Mouse (Mus musculus): ENCODE data around the gene Lzts2. TPM values are rescaled to one million over a fixed set of nuclear protein-coding genes. Genes with fewer than 3 reads are reported as not detected.
A peak's percentile ranks its signal among the peaks of the same experiment; 100 is the strongest.

The Lzts2 gene
- polyA plus RNA-seq, 1 experiment, result 39.9 TPM

- DNase-seq (ENCODE audit: low read depth), result no peak
- TF ChIP-seq POLR2A (IDR thresholded peaks at IDR 0.05; ENCODE audit: borderline replicate concordance, extremely low read depth, insufficient read depth, insufficient read length, poor library complexity, severe bottlenecking) (no peak), CTCF (IDR thresholded peaks at IDR 0.05; ENCODE audit: borderline replicate concordance, extremely low read depth, insufficient read depth, insufficient read length) (no peak)
Measured at GRCm38 (mm10) chr19:45044389-45044927, 30.2 kb downstream of the Lzts2 start.

GRCm38 (mm10) chr19:45045236-45045635 is 31.0 kb downstream of the Lzts2 start:
- no peak for DNase-seq (ENCODE audit: low read depth)
- TF ChIP-seq POLR2A (IDR thresholded peaks at IDR 0.05; ENCODE audit: borderline replicate concordance, extremely low read depth, insufficient read depth, insufficient read length, poor library complexity, severe bottlenecking) (no peak), CTCF (IDR thresholded peaks at IDR 0.05; ENCODE audit: borderline replicate concordance, extremely low read depth, insufficient read depth, insufficient read length) (no peak)

- no peak for DNase-seq (ENCODE audit: low read depth)
- no peak for TF ChIP-seq CTCF (IDR thresholded peaks at IDR 0.05; ENCODE audit: borderline replicate concordance, extremely low read depth, insufficient read depth, insufficient read length)
- TF ChIP-seq POLR2A (IDR thresholded peaks at IDR 0.05; ENCODE audit: borderline replicate concordance, extremely low read depth, insufficient read depth, insufficient read length, poor library complexity, severe bottlenecking), result no peak
Measured at GRCm38 (mm10) chr19:45045651-45046050, 31.4 kb downstream of the Lzts2 start, which contains the start of gene Pdzd7. TSS of gene Pdzd7 (minus strand) at chr19:45045717.

- TF ChIP-seq POLR2A (IDR thresholded peaks at IDR 0.05; ENCODE audit: borderline replicate concordance, extremely low read depth, insufficient read depth, insufficient read length, poor library complexity, severe bottlenecking), result no peak
- peak; percentile 93 for DNase-seq (ENCODE audit: low read depth)
Measured at GRCm38 (mm10) chr19:45046523-45047321, 32.5 kb downstream of the Lzts2 start.

DNA sequence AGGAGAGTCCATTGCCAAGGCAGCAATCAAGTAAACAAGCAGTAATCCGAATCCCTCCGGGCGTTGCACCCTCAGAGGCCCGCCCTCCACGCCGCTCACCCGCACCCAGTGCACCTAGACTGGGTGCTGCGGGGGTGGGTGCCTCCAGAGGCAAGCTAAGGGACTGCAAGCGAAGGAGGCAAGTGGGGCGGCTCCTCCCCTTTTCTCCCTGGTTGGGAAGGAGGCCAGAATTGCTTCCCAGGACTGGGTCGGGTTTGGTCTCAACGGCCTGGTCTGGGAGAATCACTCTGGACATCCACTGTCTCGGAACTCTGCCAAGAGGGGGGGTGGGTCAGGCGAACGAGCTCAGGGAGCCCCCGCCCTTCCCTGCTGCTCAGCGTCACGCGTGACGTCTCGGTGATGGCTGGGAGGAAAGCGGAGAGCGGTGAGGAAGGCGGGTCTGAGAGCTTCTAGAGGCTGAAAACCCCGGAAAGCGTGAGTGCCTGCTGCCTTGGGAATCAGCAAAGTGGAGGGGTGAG is 33.3 kb downstream of the Lzts2 start, which contains the start of gene Sfxn3:
Gene Sfxn3 (plus strand): TSS at position 87 of the 518 bp plus-strand sequence.
- TF ChIP-seq POLR2A (IDR thresholded peaks at IDR 0.05; ENCODE audit: borderline replicate concordance, extremely low read depth, insufficient read depth, insufficient read length, poor library complexity, severe bottlenecking), result peak; percentile 50; the same call in 1 of the 2 replicates
- TF ChIP-seq CTCF (IDR thresholded peaks at IDR 0.05; ENCODE audit: borderline replicate concordance, extremely low read depth, insufficient read depth, insufficient read length), result peak; percentile 72
- DNase-seq (ENCODE audit: low read depth), result peak; percentile 95

DNA sequence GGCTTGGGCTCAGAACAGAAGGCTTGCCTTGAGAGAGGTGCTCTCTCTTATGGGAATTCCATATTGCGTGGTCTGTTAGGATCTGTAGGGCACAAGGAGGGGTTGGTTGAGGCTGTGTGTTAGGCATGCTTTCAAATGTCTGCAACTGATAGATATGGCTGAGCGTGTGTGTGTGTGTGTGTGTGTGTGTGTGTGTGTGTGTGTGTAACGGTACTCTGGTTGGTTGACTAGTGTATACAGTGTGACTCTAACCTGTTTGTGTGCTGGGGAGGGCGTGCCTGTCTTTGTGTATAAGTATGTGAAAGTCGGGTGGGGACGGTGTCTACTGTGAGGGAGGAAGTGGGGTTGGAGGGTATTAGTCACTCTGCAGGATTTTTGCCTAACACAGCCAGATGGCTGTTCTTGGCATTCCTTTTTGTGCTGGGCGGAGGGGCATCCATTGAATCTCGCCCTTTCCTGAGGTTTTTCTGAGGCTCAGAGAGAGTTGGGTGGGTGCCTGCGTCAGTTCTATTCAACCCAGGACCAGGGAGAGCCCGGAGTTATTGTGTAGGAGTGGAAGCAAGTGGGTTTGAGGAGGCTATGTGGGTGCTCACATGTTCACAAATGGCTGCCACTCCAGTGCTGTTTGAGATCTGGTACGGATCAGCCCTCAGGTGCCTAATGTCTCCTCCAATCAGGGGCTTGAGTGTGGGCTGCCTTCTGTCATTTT is 33.9 kb downstream of the Lzts2 start:
- DNase-seq (ENCODE audit: low read depth), result peak; percentile 70

DNA sequence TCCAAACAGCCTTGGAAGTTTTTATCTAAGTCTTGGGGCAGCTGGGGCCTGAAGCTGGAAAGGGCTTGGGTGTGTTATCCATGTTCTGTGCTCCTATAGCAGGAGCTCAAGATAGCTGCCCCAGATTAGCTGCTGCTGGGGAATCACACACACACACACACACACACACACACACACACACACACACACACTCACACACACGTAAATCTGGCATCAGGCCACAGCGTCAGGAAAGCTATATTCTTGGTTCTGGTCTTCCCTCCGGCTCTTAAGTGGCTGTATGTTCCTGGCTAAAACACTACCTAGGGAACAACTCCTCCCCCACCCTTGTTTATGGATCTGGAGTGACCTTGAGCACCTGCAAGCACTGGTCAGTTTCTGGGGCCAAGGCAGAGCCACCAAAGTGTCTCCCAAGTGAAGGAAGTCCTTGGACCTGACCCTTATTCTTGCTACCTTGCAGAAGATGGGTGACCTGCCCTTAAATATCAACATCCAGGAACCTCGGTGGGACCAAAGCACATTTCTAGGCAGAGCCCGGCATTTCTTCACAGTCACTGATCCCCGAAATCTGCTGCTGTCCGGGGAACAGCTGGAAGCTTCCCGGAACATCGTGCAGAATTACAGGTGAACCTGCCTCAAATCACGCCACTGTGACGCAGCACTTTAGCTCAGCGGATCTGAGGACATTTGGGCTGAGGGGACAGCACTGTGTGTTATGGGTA is 34.6 kb downstream of the Lzts2 start:
- no peak for DNase-seq (ENCODE audit: low read depth)
- TF ChIP-seq CTCF (IDR thresholded peaks at IDR 0.05; ENCODE audit: borderline replicate concordance, extremely low read depth, insufficient read depth, insufficient read length) (no peak), POLR2A (IDR thresholded peaks at IDR 0.05; ENCODE audit: borderline replicate concordance, extremely low read depth, insufficient read depth, insufficient read length, poor library complexity, severe bottlenecking) (no peak)

More for the DNA sequence above, 33.9 kb downstream of the Lzts2 start:
- TF ChIP-seq CTCF (IDR thresholded peaks at IDR 0.05; ENCODE audit: borderline replicate concordance, extremely low read depth, insufficient read depth, insufficient read length), result no peak
- no peak for TF ChIP-seq POLR2A (IDR thresholded peaks at IDR 0.05; ENCODE audit: borderline replicate concordance, extremely low read depth, insufficient read depth, insufficient read length, poor library complexity, severe bottlenecking)

DNA sequence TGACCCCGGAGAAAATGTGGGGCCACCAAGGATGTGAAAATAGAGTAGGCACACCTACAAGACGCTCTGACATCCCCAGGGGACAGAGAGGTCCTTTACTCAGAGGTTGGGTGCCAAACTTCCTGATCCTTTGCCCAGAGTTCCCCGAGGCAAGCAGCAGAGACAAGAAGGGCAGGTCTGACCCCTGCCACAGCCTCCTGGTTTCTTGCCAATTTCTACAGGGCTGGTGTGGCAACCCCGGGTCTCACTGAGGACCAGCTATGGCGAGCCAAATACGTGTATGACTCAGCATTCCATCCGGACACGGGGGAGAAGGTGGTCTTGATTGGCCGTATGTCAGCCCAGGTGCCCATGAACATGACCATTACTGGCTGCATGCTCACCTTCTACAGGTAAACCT is 35.3 kb downstream of the Lzts2 start:
- no peak for TF ChIP-seq POLR2A (IDR thresholded peaks at IDR 0.05; ENCODE audit: borderline replicate concordance, extremely low read depth, insufficient read depth, insufficient read length, poor library complexity, severe bottlenecking)
- TF ChIP-seq CTCF (IDR thresholded peaks at IDR 0.05; ENCODE audit: borderline replicate concordance, extremely low read depth, insufficient read depth, insufficient read length), result no peak
- no peak for DNase-seq (ENCODE audit: low read depth)

- TF ChIP-seq CTCF (IDR thresholded peaks at IDR 0.05; ENCODE audit: borderline replicate concordance, extremely low read depth, insufficient read depth, insufficient read length), result no peak
- TF ChIP-seq POLR2A (IDR thresholded peaks at IDR 0.05; ENCODE audit: borderline replicate concordance, extremely low read depth, insufficient read depth, insufficient read length, poor library complexity, severe bottlenecking), result no peak
- DNase-seq (ENCODE audit: low read depth), result no peak
Measured at GRCm38 (mm10) chr19:45053451-45053850, 39.2 kb downstream of the Lzts2 start.

- no peak for DNase-seq (ENCODE audit: low read depth)
- TF ChIP-seq CTCF (IDR thresholded peaks at IDR 0.05; ENCODE audit: borderline replicate concordance, extremely low read depth, insufficient read depth, insufficient read length) (no peak), POLR2A (IDR thresholded peaks at IDR 0.05; ENCODE audit: borderline replicate concordance, extremely low read depth, insufficient read depth, insufficient read length, poor library complexity, severe bottlenecking) (no peak)
Measured at GRCm38 (mm10) chr19:45054892-45055690, 40.9 kb downstream of the Lzts2 start.

Measured in brain, embryonic 14.5 days (tissue).